Mouse (Mus musculus): ENCODE data around the gene Ces2e. TPM values are rescaled to one million over a fixed set of nuclear protein-coding genes. Genes with fewer than 3 reads are reported as not detected.
"Not testable (repeated sequence)": the region's sequence is repeated elsewhere in the genome, so short reads cannot be mapped to it uniquely, and the experiment has no call there.

Gene Ces2e
- polyA plus RNA-seq (2012; rRNA removed), result not detected in 2 replicates

- no peak for DNase-seq (ENCODE audit: low read depth)
- no peak for TF ChIP-seq CTCF (IDR thresholded peaks at IDR 0.05; ENCODE audit: borderline replicate concordance, extremely low read depth, insufficient read depth, insufficient read length)
- TF ChIP-seq POLR2A (IDR thresholded peaks at IDR 0.05; ENCODE audit: borderline replicate concordance, extremely low read depth, insufficient read depth, insufficient read length, poor library complexity, severe bottlenecking), result no peak
Measured at GRCm38 (mm10) chr8:104925972-104926596, at the start of gene Ces2e. Gene Ces2e, plus strand, starts transcription at chr8:104926260.

- DNase-seq (ENCODE audit: low read depth), result not testable (repeated sequence)
Measured at GRCm38 (mm10) chr8:104886223-104886926, 39.7 kb upstream of the Ces2e start.

- TF ChIP-seq POLR2A (IDR thresholded peaks at IDR 0.05; ENCODE audit: borderline replicate concordance, extremely low read depth, insufficient read depth, insufficient read length, poor library complexity, severe bottlenecking) (no peak), CTCF (IDR thresholded peaks at IDR 0.05; ENCODE audit: borderline replicate concordance, extremely low read depth, insufficient read depth, insufficient read length) (no peak)
- DNase-seq (ENCODE audit: low read depth), result no peak
Measured at GRCm38 (mm10) chr8:104901746-104902145, 24.3 kb upstream of the Ces2e start.

GRCm38 (mm10) chr8:104907111-104907510 lies 18.9 kb upstream of the Ces2e start:
- TF ChIP-seq CTCF (IDR thresholded peaks at IDR 0.05; ENCODE audit: borderline replicate concordance, extremely low read depth, insufficient read depth, insufficient read length), result no peak
- no peak for TF ChIP-seq POLR2A (IDR thresholded peaks at IDR 0.05; ENCODE audit: borderline replicate concordance, extremely low read depth, insufficient read depth, insufficient read length, poor library complexity, severe bottlenecking)
- DNase-seq (ENCODE audit: low read depth), result no peak

- peak; percentile 59 for DNase-seq (ENCODE audit: low read depth)
Measured at GRCm38 (mm10) chr8:104909021-104909420, 17.0 kb upstream of the Ces2e start.

GRCm38 (mm10) chr8:104909651-104910050 lies 16.4 kb upstream of the Ces2e start:
- not testable (repeated sequence) for DNase-seq (ENCODE audit: low read depth)

GRCm38 (mm10) chr8:104927301-104927700 lies 1.2 kb downstream of the Ces2e start:
- no peak for DNase-seq (ENCODE audit: low read depth)
- no peak for TF ChIP-seq CTCF (IDR thresholded peaks at IDR 0.05; ENCODE audit: borderline replicate concordance, extremely low read depth, insufficient read depth, insufficient read length)
- TF ChIP-seq POLR2A (IDR thresholded peaks at IDR 0.05; ENCODE audit: borderline replicate concordance, extremely low read depth, insufficient read depth, insufficient read length, poor library complexity, severe bottlenecking), result no peak

GRCm38 (mm10) chr8:104944665-104945064 lies 18.6 kb downstream of the Ces2e start:
- DNase-seq (ENCODE audit: low read depth), result no peak
- TF ChIP-seq CTCF (IDR thresholded peaks at IDR 0.05; ENCODE audit: borderline replicate concordance, extremely low read depth, insufficient read depth, insufficient read length), result no peak
- TF ChIP-seq POLR2A (IDR thresholded peaks at IDR 0.05; ENCODE audit: borderline replicate concordance, extremely low read depth, insufficient read depth, insufficient read length, poor library complexity, severe bottlenecking), result no peak

- no peak for TF ChIP-seq CTCF (IDR thresholded peaks at IDR 0.05; ENCODE audit: borderline replicate concordance, extremely low read depth, insufficient read depth, insufficient read length)
- no peak for TF ChIP-seq POLR2A (IDR thresholded peaks at IDR 0.05; ENCODE audit: borderline replicate concordance, extremely low read depth, insufficient read depth, insufficient read length, poor library complexity, severe bottlenecking)
- no peak for DNase-seq (ENCODE audit: low read depth)
Measured at GRCm38 (mm10) chr8:104947056-104947455, 21.0 kb downstream of the Ces2e start, which contains the start of gene Ces2f. Gene Ces2f, plus strand, starts transcription at chr8:104947356.

- DNase-seq (ENCODE audit: low read depth), result no peak
- TF ChIP-seq POLR2A (IDR thresholded peaks at IDR 0.05; ENCODE audit: borderline replicate concordance, extremely low read depth, insufficient read depth, insufficient read length, poor library complexity, severe bottlenecking) (no peak), CTCF (IDR thresholded peaks at IDR 0.05; ENCODE audit: borderline replicate concordance, extremely low read depth, insufficient read depth, insufficient read length) (no peak)
Measured at GRCm38 (mm10) chr8:104949031-104949430, 23.0 kb downstream of the Ces2e start.

- no peak for DNase-seq (ENCODE audit: low read depth)
Measured at GRCm38 (mm10) chr8:104961537-104961961, 35.5 kb downstream of the Ces2e start, which contains the start of gene Ces2g. Gene Ces2g, plus strand, starts transcription at chr8:104961718.

GRCm38 (mm10) chr8:104962229-104962901 lies 36.3 kb downstream of the Ces2e start:
- no peak for DNase-seq (ENCODE audit: low read depth)

More at GRCm38 (mm10) chr8:104961537-104961961, 35.5 kb downstream of the Ces2e start, which contains the start of gene Ces2g:
- TF ChIP-seq POLR2A (IDR thresholded peaks at IDR 0.05; ENCODE audit: borderline replicate concordance, extremely low read depth, insufficient read depth, insufficient read length, poor library complexity, severe bottlenecking) (no peak), CTCF (IDR thresholded peaks at IDR 0.05; ENCODE audit: borderline replicate concordance, extremely low read depth, insufficient read depth, insufficient read length) (no peak)

More at GRCm38 (mm10) chr8:104962229-104962901, 36.3 kb downstream of the Ces2e start:
- TF ChIP-seq POLR2A (IDR thresholded peaks at IDR 0.05; ENCODE audit: borderline replicate concordance, extremely low read depth, insufficient read depth, insufficient read length, poor library complexity, severe bottlenecking), result no peak
- TF ChIP-seq CTCF (IDR thresholded peaks at IDR 0.05; ENCODE audit: borderline replicate concordance, extremely low read depth, insufficient read depth, insufficient read length), result no peak

All from brain, embryonic 14.5 days (tissue).